Mouse (Mus musculus) lung, adult 2 months (tissue): Measurements from ENCODE around the gene Tmem160. TPM values are rescaled to one million over a fixed set of nuclear protein-coding genes. Genes with fewer than 3 reads are reported as not detected.
A peak's percentile ranks its signal among the peaks of the same experiment; 100 is the strongest.

Experiments
- DNase-seq: peaks from one replicate; pipeline ENCODE4 v3.0.0; 2022
- H3K4me1 ChIP-seq: fragments of 200-500 bp; 2 replicates; pipeline ENCODE4 v1.6.1; 2011; ENCODE audit warnings: low read length; ENCODE audit not compliant: control insufficient read depth, insufficient read depth
- H3K4me3 ChIP-seq: fragments of 200-500 bp; replicated peaks from 2 replicates; pipeline ENCODE3; 2011; ENCODE audit warnings: low read depth, mild to moderate bottlenecking, control low read depth, low read length; ENCODE audit errors: extremely low read depth
- CTCF ChIP-seq: fragments of 200-500 bp; IDR thresholded peaks from 2 replicates; pipeline ENCODE4 v1.5.1; 2011; ENCODE audit warnings: mild to moderate bottlenecking, low read length, control low read depth; ENCODE audit not compliant: insufficient read depth
- POLR2A ChIP-seq: fragments of 200-500 bp; IDR thresholded peaks from 2 replicates; pipeline ENCODE4 v1.6.1; 2011; ENCODE audit warnings: low read depth, mild to moderate bottlenecking, control low read depth, low read length, borderline replicate concordance; ENCODE audit errors: extremely low read depth
- WGBS: fragments of 180-500 bp; shearing (Covaris S2); methylation state at CpG from one replicate; pipeline ENCODE4 v1.1.7; 2018; 5-methylcytosine and 5-hydroxymethylcytosine counted together
- polyA plus RNA-seq: library from polyadenylated mRNA; depleted of rRNA; stranded (reverse); fragments of >200 nt; gene quantifications from 2 replicates; pipeline ENCODE4 v1.2.3, GENCODE M21; 2012; rRNA removed

Tmem160 gene
- 129 and 205 TPM in 2 replicates for polyA plus RNA-seq

DNA sequence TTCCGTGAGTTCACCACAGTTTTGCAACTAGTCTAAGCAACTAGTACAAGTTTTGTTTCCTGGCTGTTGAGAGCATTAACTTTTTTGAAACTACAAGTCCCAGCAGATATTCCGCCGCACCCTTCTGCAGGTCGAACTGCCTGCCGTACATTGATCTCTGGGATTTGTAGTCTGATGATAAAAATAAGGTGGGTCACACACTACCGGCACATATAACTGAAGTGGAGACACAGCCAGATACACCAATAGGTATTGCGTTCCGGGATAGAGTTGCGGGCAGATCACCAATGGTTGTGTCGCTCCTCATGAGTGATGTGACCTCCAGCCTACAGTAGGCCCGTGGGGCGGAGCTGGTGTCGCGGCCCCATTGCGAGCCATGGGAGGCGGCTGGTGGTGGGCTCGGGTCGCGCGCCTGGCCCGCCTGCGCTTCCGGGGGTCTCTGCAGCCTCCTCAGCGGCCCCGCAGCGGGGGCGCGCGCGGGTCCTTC lies at the start of gene Tmem160:
TSS of gene Tmem160 (plus strand) at position 193 of the 487 bp plus-strand sequence.
- Histone ChIP-seq H3K4me3 (peak within 1 kb of the TSS; percentile 71), H3K4me1 (peaks cover 2% of the 10 kb centered on the region; the same call in 1 of the 2 replicates)
- DNase-seq = peak; percentile 86
- TF ChIP-seq CTCF (no peak), POLR2A (no peak; the same call in 1 of the 2 replicates)
- under 1% methylated on average over 30 of the region's 30 CpGs for WGBS

DNA sequence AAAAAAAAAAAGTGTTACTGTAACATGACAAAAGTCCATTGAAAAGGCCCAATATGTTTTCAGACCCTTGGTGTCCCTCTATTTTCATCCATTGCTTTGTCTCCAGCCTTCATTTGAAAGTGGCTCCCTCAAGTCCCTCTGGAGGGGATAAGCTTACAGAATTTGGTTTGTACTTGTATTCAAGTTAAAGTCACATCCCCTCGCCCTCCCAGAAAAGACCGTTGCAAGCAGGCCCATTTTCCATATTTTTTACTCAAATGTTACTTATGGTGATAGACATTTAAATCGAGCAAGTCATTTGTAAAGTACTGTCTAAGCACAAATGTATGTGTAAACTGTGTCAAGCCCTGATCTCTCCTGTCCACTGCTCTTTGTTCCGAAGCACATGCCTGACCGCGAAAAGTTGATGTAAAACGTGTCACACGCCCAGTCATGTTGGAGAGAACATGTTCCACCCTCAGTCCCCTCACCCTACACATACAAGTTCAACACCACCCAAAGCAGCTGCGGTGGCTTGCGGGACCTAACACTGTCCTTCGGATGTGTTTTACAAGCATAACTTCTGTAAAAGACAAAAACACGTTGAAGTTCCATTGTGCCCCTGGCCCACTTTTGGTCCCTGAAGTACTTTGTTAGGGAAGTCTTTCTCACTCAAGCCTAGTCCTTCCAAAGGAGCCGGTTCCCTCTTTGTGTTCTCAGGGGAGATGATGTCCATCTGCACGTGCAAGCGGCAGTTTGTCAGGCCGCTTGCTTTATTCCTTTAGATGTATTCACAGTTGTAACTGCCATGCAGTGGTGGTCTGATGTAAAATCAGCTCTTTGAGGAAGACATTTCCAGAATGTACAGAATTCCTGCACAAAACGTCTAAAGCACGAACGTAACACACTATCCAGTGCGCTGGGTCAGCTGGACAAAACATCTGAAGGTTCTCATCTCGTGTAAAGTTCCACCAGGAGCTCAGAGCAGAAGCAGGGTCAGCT lies 49.3 kb upstream of the Tmem160 start:
- Histone ChIP-seq H3K4me1 (peaks cover 32% of the 10 kb centered on the region), H3K4me3 (peak overlapping the region; percentile 90)
- TF ChIP-seq CTCF (no peak), POLR2A (no peak)
- peak; percentile 30 for DNase-seq
- WGBS = 12% methylated on average over 21 of the region's 21 CpGs

DNA sequence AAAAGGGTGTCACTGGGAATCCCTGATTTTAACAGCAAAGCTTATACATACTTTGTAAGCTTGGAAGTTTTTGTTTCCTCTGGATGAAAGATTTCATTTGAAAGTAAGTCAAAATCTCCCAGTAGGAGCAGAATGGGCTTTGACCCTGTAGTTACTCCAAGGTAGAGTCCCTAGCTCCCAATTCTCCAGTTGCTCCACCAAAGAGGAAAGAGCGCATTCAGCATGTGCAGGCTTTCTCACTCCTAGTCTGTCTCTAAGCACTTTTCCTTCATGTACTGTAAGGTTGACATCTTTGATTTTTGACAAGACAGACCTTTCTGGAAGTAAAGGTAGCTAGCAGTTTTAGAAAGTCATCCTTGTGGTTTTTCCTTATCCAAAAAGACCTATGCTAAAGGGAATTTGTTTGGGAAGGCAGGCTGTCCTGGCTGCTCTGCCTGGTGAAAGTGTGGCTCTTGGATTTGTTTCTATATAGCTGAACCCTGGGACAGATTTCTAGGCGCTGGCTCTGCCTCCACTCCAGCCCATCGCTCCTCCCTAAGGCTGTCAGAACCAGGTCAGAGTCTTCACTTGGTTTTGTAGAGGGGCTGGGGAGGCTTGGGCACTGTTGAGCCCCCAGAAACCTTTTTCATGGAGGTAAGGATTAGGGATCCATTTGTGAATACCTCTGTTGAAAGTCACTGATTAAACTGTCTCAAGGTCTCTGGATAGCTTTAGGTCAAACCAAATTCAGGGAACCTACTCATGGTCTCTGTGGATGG lies 48.1 kb upstream of the Tmem160 start:
- DNase-seq = peak; percentile 30
- Histone ChIP-seq H3K4me3 (peak overlapping the region; percentile 42), H3K4me1 (peaks cover 27% of the 10 kb centered on the region)
- no peak for TF ChIP-seq POLR2A
- TF ChIP-seq CTCF = no peak
- 52% methylated on average over 3 of the region's 3 CpGs for WGBS

DNA sequence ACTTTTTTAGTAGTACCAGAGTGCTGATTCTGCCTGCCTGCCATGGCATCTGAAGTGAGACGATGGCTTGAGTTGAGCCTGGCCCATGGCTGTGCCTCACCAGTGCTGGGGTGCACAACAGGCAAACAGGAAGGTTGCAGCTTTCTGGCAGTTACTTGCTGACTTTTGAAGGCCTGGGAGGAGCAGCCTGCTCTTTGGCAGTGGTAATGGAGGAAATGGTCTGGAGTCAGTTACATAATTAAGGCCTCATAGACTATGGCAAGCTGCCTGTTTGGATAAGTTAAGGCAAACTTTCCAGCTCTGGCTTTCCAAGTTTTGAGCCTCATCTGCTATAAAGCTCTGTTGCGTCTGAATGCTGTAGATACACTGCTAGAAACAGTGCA lies 47.5 kb upstream of the Tmem160 start:
- Histone ChIP-seq H3K4me3 (peak overlapping the region; percentile 42), H3K4me1 (peaks cover 27% of the 10 kb centered on the region)
- TF ChIP-seq CTCF (no peak), POLR2A (peak; percentile 93; the same call in 1 of the 2 replicates)
- peak; percentile 57 for DNase-seq
- WGBS = 9% methylated on average over 2 of the region's 2 CpGs

DNA sequence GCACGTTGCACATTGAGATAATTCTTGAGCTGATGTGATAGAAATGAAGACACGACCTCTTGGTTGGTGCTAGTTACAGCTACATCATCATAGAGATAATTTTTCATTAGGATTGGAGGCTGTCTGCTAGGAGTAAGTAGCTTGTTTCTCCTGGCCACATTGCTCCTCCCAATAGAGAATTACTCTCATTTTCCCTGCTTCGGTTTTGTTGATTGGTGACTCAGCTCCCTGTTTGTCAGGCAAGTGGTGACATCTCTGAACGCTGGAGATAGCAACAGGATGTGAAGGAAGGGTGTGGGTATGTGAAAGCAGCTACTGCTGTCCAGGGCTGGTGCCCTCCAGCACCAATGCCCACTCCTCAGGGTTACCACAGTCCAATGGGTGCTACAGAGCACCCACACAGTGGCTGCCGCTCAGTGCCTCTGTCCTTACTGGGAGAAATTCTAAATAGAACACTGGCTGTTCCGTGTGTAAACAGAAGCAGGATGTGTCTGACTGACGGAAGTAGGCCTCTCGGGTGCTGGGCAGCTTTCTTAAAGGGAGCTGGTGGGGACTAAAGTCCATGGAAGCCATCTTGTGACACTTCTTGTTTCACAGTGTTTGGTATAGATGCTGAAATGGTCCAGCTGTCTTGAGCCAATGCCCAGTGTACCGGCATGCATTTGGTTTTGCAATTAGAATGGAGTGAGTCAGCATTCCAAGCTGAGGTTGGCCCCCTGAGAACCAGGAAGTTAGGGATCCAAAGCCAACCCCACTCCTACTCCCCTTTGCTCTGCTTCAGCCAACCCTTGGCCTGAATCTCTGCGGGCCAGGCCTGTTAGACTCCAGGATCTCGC lies 46.8 kb upstream of the Tmem160 start:
- peak; percentile 73 for DNase-seq
- 8% methylated on average over 11 of the region's 11 CpGs for WGBS
- Histone ChIP-seq H3K4me1 (peaks cover 27% of the 10 kb centered on the region), H3K4me3 (peak overlapping the region; percentile 26)
- TF ChIP-seq CTCF = no peak
- peak; percentile 85; the same call in 1 of the 2 replicates for TF ChIP-seq POLR2A

DNA sequence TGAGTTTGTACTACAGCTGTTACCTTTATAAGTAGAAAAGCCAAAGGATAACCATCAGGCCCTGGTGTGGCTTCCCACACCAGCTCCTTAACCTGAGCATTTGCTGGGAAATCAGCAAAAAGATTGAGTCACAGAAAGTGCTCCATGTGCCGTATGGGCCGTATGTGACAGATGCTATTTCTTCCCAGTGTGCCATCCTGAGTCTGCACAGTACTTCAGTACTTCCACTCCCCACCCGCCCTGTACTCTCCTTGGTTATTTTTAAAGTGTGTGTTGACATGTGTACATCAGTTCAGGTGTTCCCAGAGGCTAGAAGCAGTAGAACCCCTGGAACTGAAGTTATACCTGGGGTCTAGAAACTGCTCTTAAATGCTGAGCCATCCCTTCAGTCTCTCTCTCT lies 45.6 kb upstream of the Tmem160 start:
- 88% methylated on average over 3 of the region's 3 CpGs for WGBS
- Histone ChIP-seq H3K4me3 (no peak overlapping the region), H3K4me1 (peaks cover 27% of the 10 kb centered on the region)
- TF ChIP-seq CTCF (no peak), POLR2A (no peak)
- DNase-seq = no peak

DNA sequence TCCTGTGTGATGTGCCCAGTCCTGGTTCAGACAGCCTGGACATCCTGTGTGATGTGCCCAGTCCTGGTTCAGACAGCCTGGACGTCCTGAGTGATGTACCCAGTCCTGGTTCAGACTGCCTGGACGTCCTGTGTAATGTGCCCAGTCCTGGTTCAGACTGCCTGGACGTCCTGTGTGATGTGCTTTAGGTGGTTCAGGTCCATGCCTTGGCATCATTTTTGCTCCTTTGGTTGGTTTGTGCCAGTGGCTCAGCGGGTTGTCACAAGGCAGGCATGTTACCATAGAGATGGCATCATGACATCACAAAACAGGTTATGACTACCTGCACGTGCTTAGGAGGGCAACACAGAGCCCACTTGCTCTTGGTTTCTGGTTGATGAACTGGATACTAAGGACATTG lies 41.5 kb upstream of the Tmem160 start:
- TF ChIP-seq CTCF = no peak
- no peak for TF ChIP-seq POLR2A
- no peak for DNase-seq
- Histone ChIP-seq H3K4me3 (no peak overlapping the region), H3K4me1 (peaks cover 5% of the 10 kb centered on the region)
- WGBS = 83% methylated on average over 5 of the region's 5 CpGs

DNA sequence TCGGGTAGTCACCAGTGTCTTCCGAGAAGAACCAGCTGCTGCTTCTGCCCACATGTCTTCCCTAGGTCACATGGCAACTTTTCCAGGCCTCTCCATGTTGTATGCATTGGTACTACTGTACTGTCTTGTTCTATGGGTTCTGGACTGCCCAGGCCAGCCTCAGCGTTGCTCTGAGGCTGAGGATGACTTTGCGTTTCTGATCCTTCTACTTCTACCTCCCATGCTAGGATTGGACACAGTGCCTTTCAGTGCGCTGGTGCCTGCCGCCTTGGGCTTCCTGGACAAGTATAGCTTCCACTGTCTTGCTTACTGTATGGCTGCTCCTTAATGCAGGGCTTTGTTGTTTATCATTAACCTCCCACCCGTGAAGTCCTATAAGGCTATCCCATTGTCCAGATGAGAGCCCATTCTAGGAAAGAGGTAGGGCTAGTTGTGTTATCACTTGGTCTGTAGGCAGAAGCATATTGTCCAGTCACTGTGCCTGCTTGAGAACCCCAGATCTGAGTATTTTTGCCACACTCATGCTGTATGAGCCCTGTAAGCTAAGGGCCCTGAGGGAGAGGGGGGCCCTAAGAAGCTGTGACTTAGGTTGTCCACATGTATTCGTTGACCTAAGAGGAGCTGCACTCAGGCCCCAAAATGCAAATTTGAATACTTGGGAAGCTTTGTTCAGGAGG lies 40.2 kb upstream of the Tmem160 start:
- Histone ChIP-seq H3K4me3 (no peak overlapping the region), H3K4me1 (peaks cover 5% of the 10 kb centered on the region)
- WGBS = 74% methylated on average over 8 of the region's 8 CpGs
- TF ChIP-seq CTCF = no peak
- TF ChIP-seq POLR2A = no peak
- no peak for DNase-seq
